Mouse (Mus musculus) cerebellum, adult 9-11 months (tissue): ENCODE data around the gene Npvf.
"Not testable (repeated sequence)": the region's sequence is repeated elsewhere in the genome, so short reads cannot be mapped to it uniquely, and the experiment has no call there.

Experiments
- DNase-seq: peaks from one replicate; pipeline ENCODE4 v3.0.0; 2022

Npvf gene

GRCm38 (mm10) chr6:50626170-50626569, 28.1 kb downstream of the Npvf start:
- not testable (repeated sequence) for DNase-seq

- DNase-seq: not testable (repeated sequence)
Observed at GRCm38 (mm10) chr6:50618273-50618672, 36.0 kb downstream of the Npvf start.

- peak; percentile 27 for DNase-seq
Observed at GRCm38 (mm10) chr6:50601620-50602019, 52.6 kb downstream of the Npvf start.
